Mouse (Mus musculus): ENCODE data around the gene Eml1. TPM values are rescaled to one million over a fixed set of nuclear protein-coding genes. Genes with fewer than 3 reads are reported as not detected.

Eml1 gene
- polyA plus RNA-seq, 1 experiment, result 4.7 TPM

- TF ChIP-seq POLR2A (IDR thresholded peaks at IDR 0.05; ENCODE audit: borderline replicate concordance, control insufficient read depth, low read depth, low read length), result no peak
- Histone ChIP-seq H3K27ac (ENCODE audit: control insufficient read depth, insufficient read depth, low read depth, low read length, poor library complexity) (no peak overlapping the region), H3K4me1 (ENCODE audit: control insufficient read depth, insufficient read depth, low read length) (no peaks in the 10 kb centered on the region), H3K4me3 (replicated peaks; ENCODE audit: control insufficient read depth, low read depth, low read length) (no peak overlapping the region)
- WGBS, result 80% methylated on average over 10 of the region's 10 CpGs
Measured at GRCm38 (mm10) chr12:108433498-108433897, 62.7 kb downstream of the Eml1 start.

GRCm38 (mm10) chr12:108435444-108436015 lies 64.8 kb downstream of the Eml1 start:
- Histone ChIP-seq H3K27ac (ENCODE audit: control insufficient read depth, insufficient read depth, low read depth, low read length, poor library complexity) (no peak overlapping the region), H3K4me1 (ENCODE audit: control insufficient read depth, insufficient read depth, low read length) (no peaks in the 10 kb centered on the region), H3K4me3 (replicated peaks; ENCODE audit: control insufficient read depth, low read depth, low read length) (no peak overlapping the region)
- 70% methylated on average over 12 of the region's 12 CpGs for WGBS
- TF ChIP-seq CTCF (IDR thresholded peaks at IDR 0.05; ENCODE audit: control insufficient read depth, insufficient read depth, low read length), result no peak
- TF ChIP-seq POLR2A (IDR thresholded peaks at IDR 0.05; ENCODE audit: borderline replicate concordance, control insufficient read depth, low read depth, low read length), result no peak

- Histone ChIP-seq H3K4me3 (replicated peaks; ENCODE audit: control insufficient read depth, low read depth, low read length) (no peak overlapping the region), H3K4me1 (ENCODE audit: control insufficient read depth, insufficient read depth, low read length) (no peaks in the 10 kb centered on the region), H3K27ac (ENCODE audit: control insufficient read depth, insufficient read depth, low read depth, low read length, poor library complexity) (no peak overlapping the region)
- TF ChIP-seq CTCF (IDR thresholded peaks at IDR 0.05; ENCODE audit: control insufficient read depth, insufficient read depth, low read length) (no peak), POLR2A (IDR thresholded peaks at IDR 0.05; ENCODE audit: borderline replicate concordance, control insufficient read depth, low read depth, low read length) (no peak)
- 72% methylated on average over 24 of the region's 24 CpGs for WGBS
Measured at GRCm38 (mm10) chr12:108436029-108436923, 65.5 kb downstream of the Eml1 start.

GRCm38 (mm10) chr12:108437446-108437845 lies 66.7 kb downstream of the Eml1 start:
- no peak for TF ChIP-seq CTCF (IDR thresholded peaks at IDR 0.05; ENCODE audit: control insufficient read depth, insufficient read depth, low read length)
- TF ChIP-seq POLR2A (IDR thresholded peaks at IDR 0.05; ENCODE audit: borderline replicate concordance, control insufficient read depth, low read depth, low read length), result no peak
- WGBS, result 85% methylated on average over 13 of the region's 13 CpGs
- no peaks in the 10 kb centered on the region for H3K4me1 ChIP-seq (ENCODE audit: control insufficient read depth, insufficient read depth, low read length)
- H3K27ac ChIP-seq (ENCODE audit: control insufficient read depth, insufficient read depth, low read depth, low read length, poor library complexity), result no peak overlapping the region
- no peak overlapping the region for H3K4me3 ChIP-seq (replicated peaks; ENCODE audit: control insufficient read depth, low read depth, low read length)

- WGBS, result 25% methylated on average over 10 of the region's 10 CpGs
- TF ChIP-seq POLR2A (IDR thresholded peaks at IDR 0.05; ENCODE audit: borderline replicate concordance, control insufficient read depth, low read depth, low read length) (no peak), CTCF (IDR thresholded peaks at IDR 0.05; ENCODE audit: control insufficient read depth, insufficient read depth, low read length) (no peak)
- H3K4me3 ChIP-seq (replicated peaks; ENCODE audit: control insufficient read depth, low read depth, low read length), result no peak overlapping the region
- H3K4me1 ChIP-seq (ENCODE audit: control insufficient read depth, insufficient read depth, low read length), result no peaks in the 10 kb centered on the region
- H3K27ac ChIP-seq (ENCODE audit: control insufficient read depth, insufficient read depth, low read depth, low read length, poor library complexity), result no peak overlapping the region
Measured at GRCm38 (mm10) chr12:108443271-108443670, 72.5 kb downstream of the Eml1 start.

GRCm38 (mm10) chr12:108443708-108444107 lies 73.0 kb downstream of the Eml1 start:
- TF ChIP-seq POLR2A (IDR thresholded peaks at IDR 0.05; ENCODE audit: borderline replicate concordance, control insufficient read depth, low read depth, low read length) (no peak), CTCF (IDR thresholded peaks at IDR 0.05; ENCODE audit: control insufficient read depth, insufficient read depth, low read length) (no peak)
- H3K4me1 ChIP-seq (ENCODE audit: control insufficient read depth, insufficient read depth, low read length), result no peaks in the 10 kb centered on the region
- WGBS, result 86% methylated on average over 5 of the region's 5 CpGs
- H3K27ac ChIP-seq (ENCODE audit: control insufficient read depth, insufficient read depth, low read depth, low read length, poor library complexity), result no peak overlapping the region
- no peak overlapping the region for H3K4me3 ChIP-seq (replicated peaks; ENCODE audit: control insufficient read depth, low read depth, low read length)

GRCm38 (mm10) chr12:108444166-108445115 lies 73.7 kb downstream of the Eml1 start:
- Histone ChIP-seq H3K27ac (ENCODE audit: control insufficient read depth, insufficient read depth, low read depth, low read length, poor library complexity) (no peak overlapping the region), H3K4me3 (replicated peaks; ENCODE audit: control insufficient read depth, low read depth, low read length) (no peak overlapping the region), H3K4me1 (ENCODE audit: control insufficient read depth, insufficient read depth, low read length) (no peaks in the 10 kb centered on the region; the same call in 1 of the 2 replicates)
- WGBS, result 76% methylated on average over 11 of the region's 11 CpGs
- TF ChIP-seq POLR2A (IDR thresholded peaks at IDR 0.05; ENCODE audit: borderline replicate concordance, control insufficient read depth, low read depth, low read length) (no peak), CTCF (IDR thresholded peaks at IDR 0.05; ENCODE audit: control insufficient read depth, insufficient read depth, low read length) (no peak)

GRCm38 (mm10) chr12:108446721-108447120 lies 76.0 kb downstream of the Eml1 start:
- Histone ChIP-seq H3K4me1 (ENCODE audit: control insufficient read depth, insufficient read depth, low read length) (peaks cover 2% of the 10 kb centered on the region; the same call in 1 of the 2 replicates), H3K27ac (ENCODE audit: control insufficient read depth, insufficient read depth, low read depth, low read length, poor library complexity) (no peak overlapping the region), H3K4me3 (replicated peaks; ENCODE audit: control insufficient read depth, low read depth, low read length) (no peak overlapping the region)
- TF ChIP-seq CTCF (IDR thresholded peaks at IDR 0.05; ENCODE audit: control insufficient read depth, insufficient read depth, low read length), result no peak
- TF ChIP-seq POLR2A (IDR thresholded peaks at IDR 0.05; ENCODE audit: borderline replicate concordance, control insufficient read depth, low read depth, low read length), result no peak
- 88% methylated on average over 2 of the region's 2 CpGs for WGBS

Measured in bone marrow, adult 2 months (tissue).